Mouse (Mus musculus) C2C12 (cell line): ENCODE results near the gene Pitpnm3. TPM values are rescaled to one million over a fixed set of nuclear protein-coding genes. Genes with fewer than 3 reads are reported as not detected.

ENCODE experiments used
- H3K27me3 ChIP-seq: one replicate; pipeline ENCODE4 v1.6.1; 2011; ENCODE audit not compliant: control insufficient read depth, insufficient read depth, insufficient read length
- H3K36me3 ChIP-seq: one replicate; pipeline ENCODE4 v1.6.1; 2011; ENCODE audit not compliant: control insufficient read depth, insufficient read depth
- H3K4me3 ChIP-seq: one replicate; pipeline ENCODE4 v1.5.1; 2011; ENCODE audit warnings: mild to moderate bottlenecking, control low read depth; ENCODE audit not compliant: poor library complexity, insufficient read depth, severe bottlenecking
- H3K79me2 ChIP-seq: one replicate; pipeline ENCODE4 v1.6.1; 2011; ENCODE audit not compliant: control insufficient read depth, insufficient read depth
- H3K79me3 ChIP-seq: one replicate; pipeline ENCODE4 v1.6.1; 2011; ENCODE audit warnings: low read depth, control low read depth
- H3ac ChIP-seq: one replicate; pipeline ENCODE3; 2011; ENCODE audit warnings: low read depth; ENCODE audit not compliant: control insufficient read depth, insufficient read length
- CEBPB ChIP-seq: IDR thresholded peaks from one replicate; pipeline ENCODE4 v1.6.1; 2011; ENCODE audit warnings: low read depth, mild to moderate bottlenecking, control low read depth, moderate library complexity
- CTCF ChIP-seq: IDR thresholded peaks from one replicate; pipeline ENCODE4 v1.5.1; 2011; ENCODE audit not compliant: control insufficient read depth, insufficient read depth, insufficient read length
- FOSL1 ChIP-seq: IDR thresholded peaks from one replicate; pipeline ENCODE4 v1.8.0; 2011; ENCODE audit warnings: mild to moderate bottlenecking, low read length; ENCODE audit not compliant: poor library complexity, insufficient read depth, severe bottlenecking
- MAX ChIP-seq: IDR thresholded peaks from one replicate; pipeline ENCODE4 v1.6.1; 2011; ENCODE audit warnings: mild to moderate bottlenecking, control low read depth
- MYOD1 ChIP-seq: IDR thresholded peaks from one replicate; pipeline ENCODE4 v1.6.1; 2011; ENCODE audit warnings: low read depth; ENCODE audit not compliant: control insufficient read depth, insufficient read length
- MYOG ChIP-seq: IDR thresholded peaks from one replicate; pipeline ENCODE4 v1.6.1; 2011; ENCODE audit not compliant: control insufficient read depth, insufficient read length; ENCODE audit errors: extremely low read depth
- USF1 ChIP-seq: IDR thresholded peaks from one replicate; pipeline ENCODE4 v1.6.1; 2011; ENCODE audit warnings: low read depth, mild to moderate bottlenecking, control low read depth, moderate library complexity
- polyA plus RNA-seq: library from polyadenylated mRNA; unstranded; fragments of >200 nt; fragmentation: generic; extraction: Trizol; gene quantifications from one replicate; pipeline ENCODE4 v1.2.1, GENCODE M21; 2012; ENCODE audit warnings: missing spikeins

Gene Pitpnm3
- polyA plus RNA-seq, 1 experiment: 0.02 TPM

GRCm38 (mm10) chr11:72155981-72156428 lies 20.4 kb upstream of the Pitpnm3 start:
- peaks cover 52% of the 10 kb centered on the region for H3K36me3 ChIP-seq
- H3K79me3 ChIP-seq: no peaks in the 10 kb centered on the region
- no peaks in the 10 kb centered on the region for H3K79me2 ChIP-seq
- H3K27me3 ChIP-seq: no peaks in the 10 kb centered on the region
- TF ChIP-seq MAX (no peak), FOSL1 (no peak)
- no peak overlapping the region for H3K4me3 ChIP-seq
- H3ac ChIP-seq: no peak overlapping the region

- Histone ChIP-seq H3K79me2 (no peaks in the 10 kb centered on the region), H3K79me3 (no peaks in the 10 kb centered on the region), H3K27me3 (no peaks in the 10 kb centered on the region), H3K4me3 (no peak overlapping the region), H3ac (no peak overlapping the region), H3K36me3 (peaks cover 52% of the 10 kb centered on the region)
- TF ChIP-seq MAX: no peak
- no peak for TF ChIP-seq CEBPB
- TF ChIP-seq USF1: no peak
- no peak for TF ChIP-seq MYOD1
- TF ChIP-seq CTCF: no peak
- no peak for TF ChIP-seq MYOG
- TF ChIP-seq FOSL1: no peak
These were observed 19.8 kb upstream of the Pitpnm3 start for GRCm38 (mm10) chr11:72155186-72155980.

DNA sequence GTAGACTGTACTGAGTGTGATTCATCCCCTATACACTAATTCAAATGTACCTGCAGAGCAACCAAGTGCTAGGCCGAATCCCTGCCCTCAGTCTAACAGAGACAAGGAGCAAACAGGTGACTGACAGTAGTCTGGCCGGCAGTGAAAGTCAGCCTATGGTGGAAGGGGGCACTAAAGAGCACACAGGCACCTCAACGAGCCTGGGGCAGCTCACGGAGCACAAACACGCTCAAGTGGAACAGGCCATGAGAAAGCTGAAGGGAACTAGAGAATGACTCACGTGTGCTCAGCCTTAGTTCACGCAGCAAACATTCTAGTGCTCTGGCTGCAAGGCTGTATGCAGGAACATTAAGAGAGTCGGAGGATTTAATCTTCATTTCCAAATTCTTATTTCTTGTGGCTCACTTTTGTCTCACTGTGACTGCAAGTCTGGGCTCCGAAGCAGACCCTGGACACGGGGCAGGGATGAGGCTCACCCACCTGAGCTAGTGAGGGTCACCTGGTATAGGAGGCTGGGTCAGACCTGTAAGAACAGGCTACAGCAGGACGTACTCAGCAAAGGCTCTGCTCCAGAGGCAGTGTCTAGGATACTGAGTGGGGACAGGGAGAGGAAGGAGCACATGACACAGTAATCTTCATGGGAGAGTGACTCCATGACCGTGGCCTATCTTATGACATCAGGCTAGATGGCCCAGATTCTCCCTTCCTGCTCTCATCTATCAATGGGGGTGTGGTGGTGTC lies 17.7 kb upstream of the Pitpnm3 start:
- Histone ChIP-seq H3K79me2 (no peaks in the 10 kb centered on the region), H3K79me3 (no peaks in the 10 kb centered on the region), H3K27me3 (no peaks in the 10 kb centered on the region), H3K4me3 (no peak overlapping the region), H3K36me3 (peaks cover 40% of the 10 kb centered on the region), H3ac (no peak overlapping the region)
- no peak for TF ChIP-seq CTCF
- no peak for TF ChIP-seq FOSL1
- no peak for TF ChIP-seq MYOG
- TF ChIP-seq MAX: no peak
- TF ChIP-seq CEBPB: no peak
- TF ChIP-seq MYOD1: no peak
- no peak for TF ChIP-seq USF1

- H3K27me3 ChIP-seq: no peaks in the 10 kb centered on the region
These were observed 15.5 kb upstream of the Pitpnm3 start for GRCm38 (mm10) chr11:72151120-72151519.

GRCm38 (mm10) chr11:72147910-72148309 lies 12.3 kb upstream of the Pitpnm3 start:
- Histone ChIP-seq H3K4me3 (no peak overlapping the region), H3K79me3 (no peaks in the 10 kb centered on the region), H3ac (no peak overlapping the region), H3K79me2 (no peaks in the 10 kb centered on the region), H3K36me3 (no peaks in the 10 kb centered on the region), H3K27me3 (no peaks in the 10 kb centered on the region)
- no peak for TF ChIP-seq FOSL1
- no peak for TF ChIP-seq CEBPB
- no peak for TF ChIP-seq CTCF
- TF ChIP-seq MAX: no peak
- TF ChIP-seq USF1: no peak
- TF ChIP-seq MYOD1: no peak
- no peak for TF ChIP-seq MYOG

More at GRCm38 (mm10) chr11:72151120-72151519, 15.5 kb upstream of the Pitpnm3 start:
- TF ChIP-seq MYOG (no peak), CTCF (no peak), FOSL1 (no peak), USF1 (no peak), MYOD1 (no peak), CEBPB (no peak), MAX (no peak)
- no peak overlapping the region for H3ac ChIP-seq
- peaks cover 27% of the 10 kb centered on the region for H3K36me3 ChIP-seq
- no peak overlapping the region for H3K4me3 ChIP-seq
- no peaks in the 10 kb centered on the region for H3K79me3 ChIP-seq
- H3K79me2 ChIP-seq: no peaks in the 10 kb centered on the region
